Mouse (Mus musculus) liver, postnatal 0 days (tissue): Measurements from ENCODE around the gene Ldlr. TPM values are rescaled to one million over a fixed set of nuclear protein-coding genes. Genes with fewer than 3 reads are reported as not detected.

Source experiments
- ATAC-seq: fragments of 200-750 bp; cut with Nextera tagmentation; 2 replicates; pipeline ENCODE4 v1.8.0; 2017; ENCODE audit warnings: mild to moderate bottlenecking, moderate library complexity
- DNase-seq: peaks from one replicate; pipeline ENCODE4 v3.0.0-alpha.2; 2016
- H3K27ac ChIP-seq: fragments of 300-500 bp; sonication (generic); 2 replicates; pipeline ENCODE4 v1.5.1; 2014; ENCODE audit warnings: antibody characterized with exemption, moderate library complexity, mild to moderate bottlenecking, low read depth
- H3K27me3 ChIP-seq: fragments of 300-500 bp; sonication (generic); 2 replicates; pipeline ENCODE4 v1.6.1; 2014; ENCODE audit warnings: low read length, control low read depth, mixed read lengths; ENCODE audit not compliant: insufficient read depth
- H3K36me3 ChIP-seq: fragments of 300-500 bp; sonication (generic); replicated peaks from 2 replicates; pipeline ENCODE4 v1.6.1; 2014; ENCODE audit warnings: mild to moderate bottlenecking, control low read depth, low read length, moderate library complexity, mixed read lengths; ENCODE audit not compliant: insufficient read depth
- H3K4me1 ChIP-seq: fragments of 300-500 bp; sonication (generic); 2 replicates; pipeline ENCODE4 v1.6.1; 2014; ENCODE audit warnings: antibody characterized with exemption, mild to moderate bottlenecking, control low read depth; ENCODE audit not compliant: insufficient read depth
- H3K4me2 ChIP-seq: fragments of 300-500 bp; sonication (generic); 2 replicates; pipeline ENCODE4 v1.6.1; 2014; ENCODE audit warnings: low read depth, mild to moderate bottlenecking, low read length, moderate library complexity, mixed read lengths
- H3K4me3 ChIP-seq: fragments of 300-500 bp; sonication (generic); 2 replicates; pipeline ENCODE4 v1.5.1; 2014; ENCODE audit warnings: low read depth, low read length
- H3K9ac ChIP-seq: fragments of 300-500 bp; sonication (generic); replicated peaks from 2 replicates; pipeline ENCODE4 v1.6.1; 2014; ENCODE audit warnings: mild to moderate bottlenecking, moderate library complexity
- H3K9me3 ChIP-seq: fragments of 300-500 bp; sonication (generic); 2 replicates; pipeline ENCODE4 v1.6.1; 2016; ENCODE audit warnings: mild to moderate bottlenecking, control low read depth, low read length, mixed read lengths
- CTCF ChIP-seq: sonication (generic); IDR thresholded peaks from 2 replicates; pipeline ENCODE4 v1.5.1; 2016; ENCODE audit warnings: antibody characterized with exemption, low read depth
- EP300 ChIP-seq: IDR thresholded peaks from 2 replicates; pipeline ENCODE4 v1.6.1; 2016; ENCODE audit warnings: antibody characterized with exemption, low read depth, mild to moderate bottlenecking
- WGBS: fragments of 180-500 bp; shearing (Covaris S2); extraction: QIAGEN DNeasy Blood & Tissue Kit; methylation state at CpG from one replicate; pipeline ENCODE4 v1.1.7; 2014; ENCODE audit not compliant: insufficient replicate concordance; 5-methylcytosine and 5-hydroxymethylcytosine counted together
- polyA plus RNA-seq: library from polyadenylated mRNA; unstranded; fragments of >200 nt; fragmentation: Nextera tagmentation; extraction: Ambion mirVana; gene quantifications from 2 replicates; pipeline ENCODE4 v1.2.1, GENCODE M21; 2015

Ldlr gene
- 13.2 and 13.3 TPM in 2 replicates for polyA plus RNA-seq

DNA sequence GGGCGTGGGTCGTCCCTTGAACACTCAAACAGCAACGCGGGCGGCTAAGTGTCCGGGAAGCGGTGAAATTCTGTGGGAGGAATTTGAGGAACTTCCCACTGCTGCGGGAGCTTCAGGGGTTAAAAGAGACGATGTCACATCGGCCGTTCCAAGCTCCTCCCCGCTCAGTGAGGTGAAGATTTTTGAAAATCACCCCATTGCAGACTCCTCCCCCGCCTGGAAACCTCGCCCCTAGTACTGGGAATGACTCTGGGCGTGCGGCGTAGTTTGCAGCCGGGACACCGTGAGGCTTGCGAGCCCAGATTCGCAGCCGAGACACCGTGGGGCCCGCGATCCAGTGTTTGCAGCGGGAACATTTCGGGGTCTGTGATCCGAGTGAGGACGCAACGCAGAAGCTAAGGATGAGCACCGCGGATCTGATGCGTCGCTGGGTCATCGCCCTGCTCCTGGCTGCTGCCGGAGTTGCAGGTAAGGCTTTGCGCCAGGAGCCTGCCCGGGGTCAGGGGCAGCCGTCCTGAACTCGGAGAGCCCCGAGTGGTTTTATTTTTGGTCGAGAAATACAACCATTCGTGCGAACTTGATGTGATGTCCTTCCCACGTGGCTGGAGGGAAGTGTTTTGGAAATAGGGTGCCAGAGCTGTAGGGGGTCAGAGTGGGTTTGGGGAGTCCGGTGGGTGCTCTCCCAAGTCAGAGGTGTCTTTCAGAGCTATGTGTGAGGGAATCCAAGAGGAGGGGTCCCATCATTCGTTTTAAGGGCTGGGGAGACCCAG lies at the start of gene Ldlr:
TSS of gene Ldlr (plus strand) at position 107 of the 770 bp plus-strand sequence.
- ATAC-seq, result peak; percentile 85
- no peak for TF ChIP-seq CTCF
- TF ChIP-seq EP300, result peak; percentile 61; the same call in 1 of the 2 replicates
- H3K9ac ChIP-seq, result peak within 1 kb of the TSS; percentile 81
- peak within 1 kb of the TSS; percentile 95 for H3K4me2 ChIP-seq
- H3K27me3 ChIP-seq, result no peaks in the 10 kb centered on the region
- WGBS, result under 1% methylated on average over 47 of the region's 47 CpGs
- peak; percentile 90 for DNase-seq
- peaks cover 34% of the 10 kb centered on the region for H3K4me1 ChIP-seq
- H3K36me3 ChIP-seq, result no peaks in the 10 kb centered on the region
- H3K27ac ChIP-seq, result peak within 1 kb of the TSS; percentile 96
- H3K9me3 ChIP-seq, result no peaks in the 10 kb centered on the region
- peak within 1 kb of the TSS; percentile 77 for H3K4me3 ChIP-seq

- 94% methylated on average over 17 of the region's 17 CpGs for WGBS
- Histone ChIP-seq H3K9ac (no peak overlapping the region), H3K9me3 (no peaks in the 10 kb centered on the region), H3K4me2 (no peak overlapping the region), H3K27ac (no peak overlapping the region), H3K4me3 (no peak overlapping the region), H3K27me3 (no peaks in the 10 kb centered on the region), H3K4me1 (no peaks in the 10 kb centered on the region), H3K36me3 (peaks cover 83% of the 10 kb centered on the region)
- no peak for TF ChIP-seq EP300
- no peak for TF ChIP-seq CTCF
- ATAC-seq (no peak), DNase-seq (no peak)
Observed at GRCm38 (mm10) chr9:21677706-21678105, 45.6 kb upstream of the Ldlr start.

DNA sequence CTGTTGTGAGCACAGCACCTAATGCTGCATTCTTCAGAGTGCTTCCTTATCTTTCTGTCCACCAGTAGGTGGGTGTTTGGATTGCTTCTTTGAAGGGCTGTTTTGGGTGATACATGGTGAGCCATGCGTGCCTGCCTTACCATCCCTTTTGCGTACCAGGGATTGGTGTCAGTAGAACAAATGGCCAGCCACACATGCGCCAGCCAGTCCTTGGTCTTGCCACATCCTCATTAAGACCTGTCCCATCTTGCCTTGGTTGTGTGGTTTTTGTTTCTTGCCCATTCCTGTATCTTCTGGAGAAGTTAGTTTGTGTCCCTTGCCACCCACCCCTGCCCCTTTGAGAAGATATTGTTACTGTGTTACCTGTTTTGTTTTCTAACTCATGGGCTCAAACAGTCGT lies 42.8 kb upstream of the Ldlr start:
- Histone ChIP-seq H3K4me3 (no peak overlapping the region), H3K9ac (no peak overlapping the region), H3K4me2 (no peak overlapping the region), H3K4me1 (no peaks in the 10 kb centered on the region), H3K9me3 (no peaks in the 10 kb centered on the region), H3K27me3 (no peaks in the 10 kb centered on the region), H3K36me3 (peaks cover 83% of the 10 kb centered on the region), H3K27ac (no peak overlapping the region)
- TF ChIP-seq EP300 (no peak), CTCF (no peak)
- no peak for ATAC-seq
- 83% methylated on average over 4 of the region's 4 CpGs for WGBS
- DNase-seq, result no peak

DNA sequence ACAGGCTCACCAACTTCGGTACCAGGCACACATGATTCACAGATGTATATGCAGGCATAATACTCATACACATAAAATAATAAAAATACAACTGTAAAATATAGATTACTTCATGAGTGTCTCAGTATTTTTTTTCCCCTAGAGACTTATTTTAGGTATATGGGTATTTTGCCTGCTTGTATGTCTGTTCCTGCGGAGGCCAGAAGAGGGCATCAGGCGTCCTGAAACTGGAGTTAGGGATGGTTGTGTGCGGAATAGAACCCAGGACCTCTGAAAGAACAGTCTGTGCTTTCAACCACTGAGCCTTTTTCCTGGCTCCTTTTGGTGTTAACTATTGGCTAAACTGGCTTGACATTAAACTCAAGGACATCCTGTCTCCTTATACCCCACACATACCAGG lies 40.5 kb upstream of the Ldlr start:
- Histone ChIP-seq H3K36me3 (peaks cover 85% of the 10 kb centered on the region), H3K4me1 (no peaks in the 10 kb centered on the region), H3K4me3 (no peak overlapping the region), H3K4me2 (no peak overlapping the region), H3K27me3 (no peaks in the 10 kb centered on the region), H3K9ac (no peak overlapping the region), H3K27ac (no peak overlapping the region), H3K9me3 (no peaks in the 10 kb centered on the region)
- ATAC-seq (no peak), DNase-seq (no peak)
- TF ChIP-seq CTCF, result peak; percentile 55
- no peak for TF ChIP-seq EP300
- 81% methylated on average over 4 of the region's 4 CpGs for WGBS

- Histone ChIP-seq H3K27ac (no peak overlapping the region), H3K4me3 (no peak overlapping the region), H3K9me3 (no peaks in the 10 kb centered on the region), H3K9ac (no peak overlapping the region), H3K4me2 (no peak overlapping the region), H3K4me1 (no peaks in the 10 kb centered on the region), H3K36me3 (peaks cover 81% of the 10 kb centered on the region), H3K27me3 (no peaks in the 10 kb centered on the region)
- DNase-seq (no peak), ATAC-seq (no peak)
- 82% methylated on average over 3 of the region's 3 CpGs for WGBS
- TF ChIP-seq CTCF (no peak), EP300 (no peak)
Observed at GRCm38 (mm10) chr9:21683897-21684296, 39.4 kb upstream of the Ldlr start.

- H3K9ac ChIP-seq, result no peak overlapping the region
- no peak overlapping the region for H3K4me2 ChIP-seq
- ATAC-seq (peak; percentile 72), DNase-seq (peak; percentile 39)
- H3K27ac ChIP-seq, result peak overlapping the region; percentile 31
- H3K27me3 ChIP-seq, result no peaks in the 10 kb centered on the region
- no peaks in the 10 kb centered on the region for H3K4me1 ChIP-seq
- H3K4me3 ChIP-seq, result no peak overlapping the region
- peaks cover 71% of the 10 kb centered on the region for H3K36me3 ChIP-seq
- no peaks in the 10 kb centered on the region for H3K9me3 ChIP-seq
- WGBS, result 63% methylated on average over 7 of the region's 7 CpGs
- no peak for TF ChIP-seq EP300
- TF ChIP-seq CTCF, result no peak
Observed at GRCm38 (mm10) chr9:21688554-21688953, 34.7 kb upstream of the Ldlr start.
